Mouse (Mus musculus): Measurements from ENCODE around the gene Eci3. TPM values are rescaled to one million over a fixed set of nuclear protein-coding genes. Genes with fewer than 3 reads are reported as not detected.

The Eci3 gene
- polyA plus RNA-seq (2012; rRNA removed): 0.06 and 0.13 TPM in 2 replicates

GRCm38 (mm10) chr13:34963511-34964397, at the start of gene Eci3:
Gene Eci3 (minus strand): TSS chr13:34963810.

DNA sequence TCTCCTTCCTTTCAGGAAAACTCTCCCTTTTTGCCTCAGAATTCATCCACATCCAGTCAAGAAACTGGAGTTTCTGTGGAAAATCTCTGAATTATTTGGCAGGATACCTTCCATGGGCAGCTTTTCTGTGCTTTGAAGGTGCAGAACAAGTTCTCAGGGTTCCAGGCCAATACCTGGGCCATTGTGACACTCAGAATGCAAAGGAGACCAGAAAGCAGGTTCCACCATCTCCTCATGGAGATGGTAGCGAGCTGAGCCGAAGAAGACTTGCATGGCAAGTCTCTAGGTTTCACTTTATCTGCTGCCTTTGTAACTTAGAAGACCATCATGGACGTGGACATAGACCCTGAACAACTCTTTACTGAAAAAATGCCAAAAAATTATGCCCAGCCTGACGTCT, 39.4 kb downstream of the Eci3 start, which contains the start of the genes Fam217a and 4933417A18Rik:
TSS of gene Fam217a (minus strand) at position 101 of the 400 bp plus-strand sequence.
TSS of gene 4933417A18Rik (plus strand) at position 200 of the 400 bp plus-strand sequence.

Other genes with a start within 250 kb of the Eci3 start
- 0.65 and 0.97 TPM in 2 replicates for gene Fam50b, start 229.0 kb downstream of the Eci3 start, polyA plus RNA-seq (2012; rRNA removed)
- 41.2 and 50.6 TPM in 2 replicates for gene Prpf4b, start 88.5 kb downstream of the Eci3 start, polyA plus RNA-seq (2012; rRNA removed)
- 0.20 and 0.28 TPM in 2 replicates for gene Fam217a, start 39.5 kb downstream of the Eci3 start, polyA plus RNA-seq (2012; rRNA removed)
- not detected in 2 replicates for gene 4933417A18Rik, start 39.4 kb downstream of the Eci3 start, polyA plus RNA-seq (2012; rRNA removed)
- 70.8 and 72.6 TPM in 2 replicates for gene Eci2, start 63.3 kb upstream of the Eci3 start, polyA plus RNA-seq (2012; rRNA removed)

Measured in liver, embryonic 18 days (tissue).